ENCODE assay signal across 16 mouse cellular contexts in the genomic region with DNA sequence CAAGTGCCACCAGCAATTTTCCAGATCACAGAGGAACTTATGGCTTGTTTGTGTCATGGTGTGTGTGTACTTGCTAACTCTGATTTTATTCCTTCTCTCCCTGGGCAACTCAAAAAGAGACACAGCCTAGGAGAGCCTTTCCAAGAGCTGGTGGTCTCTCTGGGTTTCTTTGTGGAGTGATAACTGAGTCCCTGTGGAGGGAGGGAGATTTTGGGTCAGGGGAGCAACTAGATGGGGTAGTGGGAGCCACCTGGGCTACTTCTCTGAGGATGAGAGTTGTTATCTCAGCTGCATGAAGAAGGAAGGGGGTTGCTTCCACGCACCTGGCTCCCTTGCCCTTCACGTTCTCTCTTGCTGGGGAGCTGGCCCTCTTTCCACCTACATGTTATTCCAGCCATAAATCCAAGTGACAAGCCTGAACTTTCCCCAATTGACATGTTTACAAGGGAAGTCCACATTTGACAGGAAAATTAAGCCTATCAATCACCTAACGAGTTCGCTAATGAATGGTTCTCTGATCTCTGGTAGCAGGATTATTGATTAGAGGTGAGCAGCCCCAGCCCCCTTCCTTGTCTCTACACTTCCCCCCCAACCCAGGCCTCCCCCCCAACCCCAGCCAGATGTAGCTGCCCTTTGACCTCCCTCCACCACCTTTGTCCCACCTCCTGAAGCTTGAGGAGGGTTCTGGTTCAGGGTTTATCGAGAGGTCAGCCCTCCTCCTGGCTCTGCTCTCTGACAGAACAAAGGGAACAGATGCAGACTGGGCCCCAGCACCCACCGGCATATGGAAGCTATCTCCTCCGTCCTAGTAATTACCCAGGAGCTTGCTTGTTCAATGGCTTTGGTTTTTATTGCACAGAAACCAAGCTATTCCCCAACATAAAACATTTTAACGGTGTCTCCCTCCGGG.
DNase-seq lines count a peak whose midpoint lies in the region; ATAC-seq and TF ChIP-seq lines count a peak whose summit lies in the region.
"Had no signal": no experiment of that assay in that cellular context is flagged by ENCODE, and none has a peak within 500 bp of the region (broad histone marks: within the 10 kb centered on the region; RNA-seq: fewer than 3 reads in every experiment).

No protein-coding gene starts in this region.

- no peaks in the 10 kb centered on the region for H3K36me3 ChIP-seq in kidney, postnatal 0 days (ENCODE audit: insufficient read depth, low read length)
- no peaks in the 10 kb centered on the region for H3K36me3 ChIP-seq in kidney, adult 2 months (ENCODE audit: control insufficient read depth, insufficient read depth, low read length)
- no peaks in the 10 kb centered on the region for H3K36me3 ChIP-seq in embryonic facial prominence, embryonic 12.5 days
- H3K36me3 ChIP-seq in limb, embryonic 13.5 days: no peaks in the 10 kb centered on the region
- no peaks in the 10 kb centered on the region for H3K36me3 ChIP-seq in liver, embryonic 11.5 days (ENCODE audit: control insufficient read depth, insufficient read depth, low read length)
- H3K36me3 ChIP-seq: embryonic facial prominence, embryonic 13.5 days; forebrain, embryonic 12.5 days had no signal

- H3K27me3 ChIP-seq in kidney, postnatal 0 days (ENCODE audit: insufficient read depth, low read length): peaks cover 3% of the 10 kb centered on the region; the same call in 1 of the 2 replicates
- no peaks in the 10 kb centered on the region for H3K27me3 ChIP-seq in kidney, adult 2 months (replicated peaks; ENCODE audit: control insufficient read depth, insufficient read depth, low read length)
- H3K27me3 ChIP-seq in embryonic facial prominence, embryonic 12.5 days: no peaks in the 10 kb centered on the region
- peaks cover 75% of the 10 kb centered on the region for H3K27me3 ChIP-seq in limb, embryonic 13.5 days
- no peaks in the 10 kb centered on the region for H3K27me3 ChIP-seq in liver, embryonic 11.5 days (replicated peaks; ENCODE audit: control insufficient read depth, insufficient read depth, low read length)

- H3K4me1 ChIP-seq in kidney, postnatal 0 days (replicated peaks; ENCODE audit: insufficient read depth, low read length): no peaks in the 10 kb centered on the region; the same call in 1 of the 2 replicates
- H3K4me1 ChIP-seq in kidney, adult 2 months (ENCODE audit: control insufficient read depth, insufficient read depth, low read length): no peaks in the 10 kb centered on the region
- H3K4me1 ChIP-seq in embryonic facial prominence, embryonic 12.5 days: peaks cover 26% of the 10 kb centered on the region
- peaks cover 35% of the 10 kb centered on the region for H3K4me1 ChIP-seq in limb, embryonic 13.5 days
- no peaks in the 10 kb centered on the region for H3K4me1 ChIP-seq in liver, embryonic 11.5 days (replicated peaks; ENCODE audit: control insufficient read depth, insufficient read depth, low read length)

- H3K4me3 ChIP-seq in kidney, postnatal 0 days (replicated peaks; ENCODE audit: low read depth, low read length): no peak overlapping the region
- no peak overlapping the region for H3K4me3 ChIP-seq in kidney, adult 2 months (ENCODE audit: insufficient read depth, low read depth, low read length)
- no peak overlapping the region for H3K4me3 ChIP-seq in embryonic facial prominence, embryonic 12.5 days
- no peak overlapping the region for H3K4me3 ChIP-seq in limb, embryonic 13.5 days
- no peak overlapping the region for H3K4me3 ChIP-seq in liver, embryonic 11.5 days (ENCODE audit: low read depth, low read length)
- H3K4me3 ChIP-seq: embryonic facial prominence, embryonic 13.5 days; forebrain, embryonic 12.5 days had no signal

- H3K4me2 ChIP-seq in kidney, postnatal 0 days (ENCODE audit: low read length): no peak overlapping the region
- no peak overlapping the region for H3K4me2 ChIP-seq in embryonic facial prominence, embryonic 12.5 days (replicated peaks)
- H3K4me2 ChIP-seq in limb, embryonic 13.5 days (replicated peaks): peak overlapping the region; percentile 25; the same call in 1 of the 2 replicates
- no peak overlapping the region for H3K4me2 ChIP-seq in liver, embryonic 11.5 days
- H3K4me2 ChIP-seq: embryonic facial prominence, embryonic 13.5 days; forebrain, embryonic 12.5 days had no signal

- peak; percentile 84 for DNase-seq in kidney, postnatal 0 days (ENCODE audit: low spot score)
- no peak for DNase-seq in kidney, adult 2 months
- DNase-seq in cerebellum, postnatal 10 days: no peak
- no peak for DNase-seq in liver, embryonic 11.5 days (ENCODE audit: low spot score)
- no peak for DNase-seq in gastrocnemius, postnatal 25 days
- DNase-seq: cerebellum, adult 11-12 months; kidney, postnatal 14 days; liver, postnatal 0 days; lung, postnatal 4 days; midbrain, embryonic 14.5 days; right cerebral cortex, postnatal 14 days; thymus, adult 18-20 months had no signal

- 15% methylated on average over 9 of the region's 9 CpGs for WGBS in kidney, postnatal 0 days
- 30% methylated on average over 9 of the region's 9 CpGs for WGBS in kidney, adult 2 months
- WGBS in embryonic facial prominence, embryonic 12.5 days: 19% methylated on average over 9 of the region's 9 CpGs
- WGBS in limb, embryonic 13.5 days: 3% methylated on average over 9 of the region's 9 CpGs
- WGBS in liver, embryonic 11.5 days: 39% methylated on average over 9 of the region's 9 CpGs

- H3K9me3 ChIP-seq in kidney, postnatal 0 days (replicated peaks; ENCODE audit: low read length): no peaks in the 10 kb centered on the region
- no peaks in the 10 kb centered on the region for H3K9me3 ChIP-seq in embryonic facial prominence, embryonic 12.5 days
- H3K9me3 ChIP-seq in limb, embryonic 13.5 days: no peaks in the 10 kb centered on the region; the same call in 1 of the 2 replicates
- no peaks in the 10 kb centered on the region for H3K9me3 ChIP-seq in liver, embryonic 11.5 days (ENCODE audit: control insufficient read depth, low read length)
- H3K9me3 ChIP-seq: embryonic facial prominence, embryonic 13.5 days; forebrain, embryonic 12.5 days had no signal

- no peak for TF ChIP-seq CTCF in kidney, postnatal 0 days (IDR thresholded peaks at IDR 0.05; ENCODE audit: low read depth)
- no peak for TF ChIP-seq CTCF in kidney, adult 2 months (conservative IDR thresholded peaks at IDR 0.05; ENCODE audit: insufficient read depth, insufficient read length, low read depth, low read length)

- H3K27ac ChIP-seq in kidney, postnatal 0 days: no peak overlapping the region
- no peak overlapping the region for H3K27ac ChIP-seq in kidney, adult 2 months (ENCODE audit: insufficient read depth, low read depth, low read length)
- 0 out of 2 replicates have a peak overlapping the region, but pooled peaks have one; percentile 52 for H3K27ac ChIP-seq in embryonic facial prominence, embryonic 12.5 days
- no peak overlapping the region; the same call in 1 of the 2 replicates for H3K27ac ChIP-seq in limb, embryonic 13.5 days
- H3K27ac ChIP-seq in liver, embryonic 11.5 days (ENCODE audit: low read depth, low read length): no peak overlapping the region
- H3K27ac ChIP-seq: embryonic facial prominence, embryonic 13.5 days; forebrain, embryonic 12.5 days had no signal

- TF ChIP-seq POLR2A in kidney, adult 2 months (IDR thresholded peaks at IDR 0.05; ENCODE audit: low read depth, low read length): no peak

- peak; percentile 62; the same call in 1 of the 2 replicates for ATAC-seq in kidney, postnatal 0 days (replicated peaks; ENCODE audit: low FRiP score, low read depth)
- ATAC-seq in embryonic facial prominence, embryonic 12.5 days (ENCODE audit: insufficient number of reproducible peaks, insufficient read depth, low FRiP score, low TSS enrichment): 0 out of 2 replicates have a peak, but pooled peaks have one; percentile 41
- ATAC-seq in limb, embryonic 13.5 days (ENCODE audit: low FRiP score, low read depth): peak; percentile 80
- no peak for ATAC-seq in liver, embryonic 11.5 days (replicated peaks; ENCODE audit: low FRiP score)
- ATAC-seq: liver, postnatal 0 days had no signal

- H3K9ac ChIP-seq in kidney, postnatal 0 days (ENCODE audit: low read depth, low read length): no peak overlapping the region
- H3K9ac ChIP-seq in embryonic facial prominence, embryonic 12.5 days: no peak overlapping the region
- H3K9ac ChIP-seq in limb, embryonic 13.5 days: no peak overlapping the region
- H3K9ac ChIP-seq in liver, embryonic 11.5 days (ENCODE audit: low read depth, low read length): no peak overlapping the region
- H3K9ac ChIP-seq: embryonic facial prominence, embryonic 13.5 days; forebrain, embryonic 12.5 days; liver, postnatal 0 days had no signal
